Mouse (Mus musculus): Measurements from ENCODE around the gene Jam3. TPM values are rescaled to one million over a fixed set of nuclear protein-coding genes. Genes with fewer than 3 reads are reported as not detected.

Gene Jam3
- polyA plus RNA-seq, 1 experiment from 2014 or later: 3.4 TPM

Other genes starting within 250 kb of the Jam3 start
- not detected in 2 replicates for gene Gm1110, start 232.3 kb downstream of the Jam3 start, polyA plus RNA-seq (2015; fragmentation: Nextera tagmentation; extraction: Ambion mirVana)
- gene Acad8, start 155.9 kb downstream of the Jam3 start, polyA plus RNA-seq (2015; fragmentation: Nextera tagmentation; extraction: Ambion mirVana): 26.7 and 26.9 TPM in 2 replicates
- gene Thyn1, start 155.7 kb downstream of the Jam3 start, polyA plus RNA-seq (2015; fragmentation: Nextera tagmentation; extraction: Ambion mirVana): 139 and 141 TPM in 2 replicates
- 31.3 and 34.3 TPM in 2 replicates for gene Vps26b, start 125.4 kb downstream of the Jam3 start, polyA plus RNA-seq (2015; fragmentation: Nextera tagmentation; extraction: Ambion mirVana)
- 36.3 and 38.7 TPM in 2 replicates for gene Ncapd3, start 125.2 kb downstream of the Jam3 start, polyA plus RNA-seq (2015; fragmentation: Nextera tagmentation; extraction: Ambion mirVana)
- gene Igsf9b, start 143.8 kb upstream of the Jam3 start, polyA plus RNA-seq (2015; fragmentation: Nextera tagmentation; extraction: Ambion mirVana): 0.21 and 0.26 TPM in 2 replicates
- gene Spata19, start 241.4 kb upstream of the Jam3 start, polyA plus RNA-seq (2015; fragmentation: Nextera tagmentation; extraction: Ambion mirVana): 0.79 and 0.86 TPM in 2 replicates